Mouse (Mus musculus) bone marrow, adult 2 months (tissue): ENCODE measurements around the gene Dppa1.

Source experiments
- CTCF ChIP-seq: fragments of 200-500 bp; IDR thresholded peaks from 2 replicates; pipeline ENCODE4 v1.5.1; 2011; ENCODE audit warnings: low read length, control low read depth; ENCODE audit not compliant: control insufficient read depth, insufficient read depth
- POLR2A ChIP-seq: fragments of 200-500 bp; IDR thresholded peaks from 2 replicates; pipeline ENCODE4 v1.6.1; 2011; ENCODE audit warnings: low read depth, mild to moderate bottlenecking, control low read depth, low read length, borderline replicate concordance; ENCODE audit not compliant: control insufficient read depth

GRCm38 (mm10) chr11:46619929-46620328, 9.1 kb downstream of the Dppa1 start:
- TF ChIP-seq CTCF = no peak
- TF ChIP-seq POLR2A = no peak
